Mouse (Mus musculus): ENCODE data around the gene Pkdrej.

Gene Pkdrej

GRCm38 (mm10) chr15:85821203-85822010 lies at the start of gene Pkdrej:
TSS of gene Pkdrej (minus strand) at chr15:85821734.
- ChIA-PET CTCF (interaction anchor here in 2 of 4 experiments (0.6 to 2.0 kb wide), 5 partner anchors 10 to 211 kb away, joined by 3 to 6 read pairs (median 4); partner anchors contain the start of gene Cdpf1 (in 1 of the 2)), POLR2A (interaction anchor here in 3 of 4 experiments (0.6 to 2.9 kb wide), 9 partner anchors 8 to 168 kb away, joined by 3 to 22 read pairs (median 8); partner anchors contain the start of genes Cdpf1 (in 3 of the 3), Ttc38 (in 2 of the 3) and Trmu (in 1 of the 3))

GRCm38 (mm10) chr15:85867696-85868095 lies 46.2 kb upstream of the Pkdrej start:
- CTCF ChIA-PET = interaction anchor here (0.5 to 2.2 kb wide), 31 partner anchors 9 to 551 kb away, joined by 3 to 16 read pairs (median 3); partner anchors contain the start of genes Trmu (in 3 of the 4), Cdpf1 (in 1 of the 4), Gtse1 (in 1 of the 4) and Pkdrej (in 1 of the 4)
- POLR2A ChIA-PET = interaction anchor here (0.7 to 2.5 kb wide), 25 partner anchors 8 to 175 kb away, joined by 3 to 20 read pairs (median 5); partner anchors contain the start of genes Cdpf1 (in 2 of the 4), Trmu (in 2 of the 4), Ttc38 (in 2 of the 4) and Celsr1 (in 1 of the 4)

GRCm38 (mm10) chr15:85865913-85866312 lies 44.4 kb upstream of the Pkdrej start:
- ChIA-PET POLR2A (interaction anchor here (0.7 to 4.9 kb wide), 16 partner anchors 9 to 222 kb away, joined by 3 to 59 read pairs (median 6); partner anchors contain the start of genes Cdpf1 (in 2 of the 4), Trmu (in 2 of the 4), Celsr1 (in 1 of the 4) and Ttc38 (in 1 of the 4)), CTCF (interaction anchor here in 2 of 4 experiments (0.6 to 1.0 kb wide), 2 partner anchors 13 to 47 kb away, joined by 3 to 5 read pairs; partner anchors contain the start of gene Trmu (in 1 of the 2))

GRCm38 (mm10) chr15:85859490-85860031 lies 38.0 kb upstream of the Pkdrej start, which contains the start of gene Gtse1:
TSS of gene Gtse1 (plus strand) at chr15:85859745.
- POLR2A ChIA-PET = interaction anchor here (0.6 to 4.0 kb wide), 42 partner anchors 8 to 345 kb away, joined by 3 to 23 read pairs (median 4); partner anchors contain the start of genes Cdpf1 (in 3 of the 4), Trmu (in 3 of the 4), Ppara (in 1 of the 4) and Ttc38 (in 1 of the 4)
- CTCF ChIA-PET = interaction anchor here (0.6 to 1.8 kb wide), 13 partner anchors 8 to 269 kb away, joined by 3 to 5 read pairs (median 3); partner anchors contain the start of gene Trmu (in 2 of the 4)

GRCm38 (mm10) chr15:85858980-85859489 lies 37.5 kb upstream of the Pkdrej start:
- ChIA-PET CTCF (interaction anchor here (0.6 to 1.8 kb wide), 9 partner anchors 8 to 246 kb away, joined by 3 to 5 read pairs (median 3); partner anchors contain the start of gene Trmu (in 1 of the 4)), POLR2A (interaction anchor here (0.6 to 4.0 kb wide), 35 partner anchors 9 to 345 kb away, joined by 3 to 23 read pairs (median 4); partner anchors contain the start of genes Cdpf1 (in 3 of the 4), Trmu (in 3 of the 4) and Ttc38 (in 1 of the 4))

GRCm38 (mm10) chr15:85851656-85852392 lies 30.3 kb upstream of the Pkdrej start:
- ChIA-PET CTCF (interaction anchor here in 3 of 4 experiments (0.5 to 1.4 kb wide), 4 partner anchors 10 to 583 kb away, joined by 3 to 5 read pairs (median 4); no protein-coding TSS in a partner anchor), POLR2A (interaction anchor here in 3 of 4 experiments (0.6 to 3.0 kb wide), 6 partner anchors 9 to 223 kb away, joined by 3 to 12 read pairs (median 5); no protein-coding TSS in a partner anchor)

- POLR2A ChIA-PET = interaction anchor here in 1 of 4 experiments (1.3 kb wide), 1 partner anchor 12 kb away, joined by 3 read pairs; no protein-coding TSS in a partner anchor
- CTCF ChIA-PET = no interaction called here
Measured at GRCm38 (mm10) chr15:85845071-85845470, 23.5 kb upstream of the Pkdrej start.

- ChIA-PET CTCF (interaction anchor here (0.6 to 2.7 kb wide), 28 partner anchors 8 to 243 kb away, joined by 3 to 28 read pairs (median 4); partner anchors contain the start of genes Cdpf1 (in 2 of the 4), Trmu (in 2 of the 4), Ttc38 (in 2 of the 4) and Pkdrej (in 1 of the 4)), POLR2A (interaction anchor here in 3 of 4 experiments (0.7 to 3.3 kb wide), 19 partner anchors 9 to 107 kb away, joined by 3 to 26 read pairs (median 6); partner anchors contain the start of genes Cdpf1 (in 3 of the 3), Ttc38 (in 3 of the 3), Gtse1 (in 2 of the 3) and Ppara (in 1 of the 3))
Measured at GRCm38 (mm10) chr15:85841796-85842360, 20.3 kb upstream of the Pkdrej start.

GRCm38 (mm10) chr15:85840983-85841382 lies 19.4 kb upstream of the Pkdrej start:
- ChIA-PET POLR2A (interaction anchor here (0.5 to 3.3 kb wide), 28 partner anchors 9 to 739 kb away, joined by 3 to 26 read pairs (median 4); partner anchors contain the start of genes Cdpf1 (in 3 of the 4), Ttc38 (in 3 of the 4), Gtse1 (in 2 of the 4) and Ppara (in 1 of the 4)), CTCF (interaction anchor here (0.5 to 2.7 kb wide), 62 partner anchors 9 to 658 kb away, joined by 3 to 28 read pairs (median 4); partner anchors contain the start of genes Gtse1 (in 4 of the 4), Cdpf1 (in 3 of the 4), Ttc38 (in 3 of the 4) and Trmu (in 2 of the 4))

GRCm38 (mm10) chr15:85836887-85837286 lies 15.4 kb upstream of the Pkdrej start:
- ChIA-PET CTCF (interaction anchor here in 1 of 4 experiments (0.6 kb wide), 2 partner anchors 21 to 501 kb away, joined by 3 to 6 read pairs; partner anchors contain the start of gene Atxn10), POLR2A (interaction anchor here in 1 of 4 experiments (0.8 to 1.5 kb wide), 2 partner anchors 23 to 158 kb away, joined by 3 read pairs; partner anchors contain the start of gene Gtse1)

GRCm38 (mm10) chr15:85835335-85835734 lies 13.8 kb upstream of the Pkdrej start:
- CTCF ChIA-PET = interaction anchor here in 2 of 4 experiments (0.6 to 2.1 kb wide), 11 partner anchors 10 to 678 kb away, joined by 3 to 6 read pairs (median 3); partner anchors contain the start of genes Cdpf1 (in 1 of the 2), Ppara (in 1 of the 2) and Trmu (in 1 of the 2)
- POLR2A ChIA-PET = interaction anchor here in 2 of 4 experiments (0.8 to 1.4 kb wide), 3 partner anchors 24 to 42 kb away, joined by 3 read pairs; partner anchors contain the start of genes Cdpf1 (in 1 of the 2) and Gtse1 (in 1 of the 2)

GRCm38 (mm10) chr15:85832599-85832998 lies 11.1 kb upstream of the Pkdrej start:
- ChIA-PET POLR2A (interaction anchor here (0.7 to 2.5 kb wide), 32 partner anchors 8 to 381 kb away, joined by 3 to 58 read pairs (median 5); partner anchors contain the start of genes Cdpf1 (in 3 of the 4), Pkdrej (in 2 of the 4), Gtse1 (in 1 of the 4) and Trmu (in 1 of the 4)), CTCF (interaction anchor here (0.6 to 1.9 kb wide), 18 partner anchors 8 to 307 kb away, joined by 3 to 28 read pairs (median 4); partner anchors contain the start of genes Cdpf1 (in 2 of the 4) and Trmu (in 1 of the 4))

- ChIA-PET CTCF (interaction anchor here (0.6 to 1.9 kb wide), 21 partner anchors 9 to 308 kb away, joined by 3 to 28 read pairs (median 4); partner anchors contain the start of genes Cdpf1 (in 2 of the 4) and Trmu (in 1 of the 4)), POLR2A (interaction anchor here (0.7 to 2.5 kb wide), 32 partner anchors 9 to 381 kb away, joined by 3 to 58 read pairs (median 5); partner anchors contain the start of genes Cdpf1 (in 3 of the 4), Pkdrej (in 2 of the 4), Gtse1 (in 1 of the 4) and Trmu (in 1 of the 4))
Measured at GRCm38 (mm10) chr15:85831954-85832590, 10.5 kb upstream of the Pkdrej start, which contains the start of gene Ttc38. TSS of gene Ttc38 (plus strand) at chr15:85832306.

GRCm38 (mm10) chr15:85829470-85829869 lies 7.9 kb upstream of the Pkdrej start:
- POLR2A ChIA-PET = interaction anchor here in 1 of 4 experiments (1.5 kb wide), 1 partner anchor 11 kb away, joined by 4 read pairs; no protein-coding TSS in a partner anchor
- CTCF ChIA-PET = interaction anchor here in 2 of 4 experiments (0.6 kb wide), 2 partner anchors 50 to 116 kb away, joined by 3 read pairs; partner anchors contain the start of gene Trmu (in 1 of the 2)

All from embryonic stem cell, embryonic (primary cell).